Mouse (Mus musculus) liver, embryonic 14.5 days (tissue): Measurements from ENCODE around the gene Myom3.

ENCODE experiments used
- CTCF ChIP-seq: IDR thresholded peaks from 2 replicates; pipeline ENCODE4 v1.5.1; 2016; ENCODE audit warnings: antibody characterized with exemption, low read depth, control low read depth
- EP300 ChIP-seq: IDR thresholded peaks from 2 replicates; pipeline ENCODE4 v1.6.1; 2016; ENCODE audit warnings: antibody characterized with exemption, low read depth

- no peak for TF ChIP-seq EP300
- no peak for TF ChIP-seq CTCF
Observed at GRCm38 (mm10) chr4:135787271-135787670, 27.8 kb downstream of the Myom3 start.
